Mouse (Mus musculus) layer of hippocampus, postnatal 10 days (tissue): ENCODE measurements around the gene Krtap19-3. TPM values are rescaled to one million over a fixed set of nuclear protein-coding genes. Genes with fewer than 3 reads are reported as not detected.

ENCODE experiments used
- DNase-seq, 2 experiments: peaks; one replicate each; pipeline ENCODE4 v3.0.0; 2021; ENCODE audit warnings: low spot score in 2 of 2
- long read RNA-seq: library from polyadenylated mRNA; stranded (forward); transcript quantifications from one replicate; pipeline ENCODE4 v2.0.0, GENCODE M21; 2023
- total RNA-seq, 2 experiments: library from RNA; stranded (reverse); gene quantifications; 2 replicates each; pipeline ENCODE4 v1.2.3; 2021

The Krtap19-3 gene
- not detected for total RNA-seq
- long read RNA-seq = 0 reads

DNA sequence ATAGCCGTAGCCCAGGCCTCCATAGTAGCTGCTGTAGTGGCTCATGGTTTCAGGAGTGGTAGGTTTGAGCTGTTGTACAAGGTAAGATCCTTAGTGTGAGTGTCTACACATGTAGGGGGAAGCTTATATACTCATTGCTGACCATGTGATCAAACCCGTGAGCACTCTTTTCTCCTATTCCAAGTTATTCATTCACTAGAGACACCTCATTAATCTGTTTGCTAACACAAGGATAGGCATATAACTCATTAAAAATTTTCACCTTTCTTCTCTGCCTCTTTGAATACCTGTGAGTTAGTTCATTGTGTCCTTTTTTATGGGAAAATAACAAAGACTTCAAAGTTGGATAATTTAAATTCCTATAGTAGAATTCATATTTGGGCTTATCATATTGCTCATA, at the start of gene Krtap19-3:
Gene Krtap19-3 (minus strand): TSS at position 101 of the 400 bp plus-strand sequence.
- DNase-seq = no peak

- DNase-seq = no peak
Observed at GRCm38 (mm10) chr16:88896357-88896756, 18.5 kb upstream of the Krtap19-3 start, which contains the start of gene Krtap19-5. TSS of gene Krtap19-5 (minus strand) at chr16:88896457.

GRCm38 (mm10) chr16:88886870-88887269, 9.0 kb upstream of the Krtap19-3 start:
- no peak for DNase-seq

GRCm38 (mm10) chr16:88884989-88885388, 7.2 kb upstream of the Krtap19-3 start, which contains the start of gene Krtap19-4:
TSS of gene Krtap19-4 (minus strand) at chr16:88885089.
- no peak for DNase-seq

DNA sequence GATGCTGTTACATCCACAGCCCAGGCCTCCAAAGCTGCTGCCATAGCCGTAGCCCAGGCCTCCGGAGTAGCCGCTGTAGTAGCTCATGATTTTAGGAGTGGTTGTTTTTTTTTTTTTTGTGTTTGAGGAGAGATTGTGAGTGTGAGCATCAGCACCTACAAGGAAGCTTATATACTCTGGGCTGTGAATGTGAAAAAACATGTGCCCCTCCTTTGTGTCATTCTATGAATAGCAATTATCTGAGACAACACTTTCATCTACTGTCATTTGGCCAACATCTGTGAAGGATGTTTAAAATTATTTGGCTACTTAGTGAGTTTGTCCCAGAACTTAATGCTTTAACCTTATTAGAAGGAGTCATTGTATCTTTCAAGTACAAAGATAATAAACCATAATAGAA, 3.7 kb downstream of the Krtap19-3 start, which contains the start of gene Krtap19-2:
Gene Krtap19-2 (minus strand): TSS at position 101 of the 400 bp plus-strand sequence.
- no peak for DNase-seq

DNA sequence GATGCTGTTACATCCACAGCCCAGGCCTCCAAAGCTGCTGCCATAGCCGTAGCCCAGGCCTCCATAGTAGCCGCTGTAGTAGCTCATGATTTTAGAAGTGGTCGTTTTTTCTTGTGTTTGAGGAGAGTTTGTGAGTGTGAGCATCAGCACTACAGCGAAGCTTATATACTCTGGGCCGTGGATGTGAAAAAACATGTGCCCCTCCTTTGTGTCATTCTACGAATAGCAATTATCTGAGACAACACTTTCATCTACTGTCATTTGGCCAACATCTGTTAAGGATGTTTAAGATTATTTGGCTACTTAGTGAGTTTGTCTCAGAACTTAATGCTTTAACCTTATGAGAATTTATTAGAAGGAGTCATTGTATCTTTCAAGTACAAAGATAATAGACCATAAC, 8.5 kb downstream of the Krtap19-3 start, which contains the start of gene Krtap19-1:
Gene Krtap19-1 (minus strand): TSS at position 101 of the 400 bp plus-strand sequence.
- no peak for DNase-seq

GRCm38 (mm10) chr16:88864887-88865407, 12.9 kb downstream of the Krtap19-3 start:
- no peak for DNase-seq

DNA sequence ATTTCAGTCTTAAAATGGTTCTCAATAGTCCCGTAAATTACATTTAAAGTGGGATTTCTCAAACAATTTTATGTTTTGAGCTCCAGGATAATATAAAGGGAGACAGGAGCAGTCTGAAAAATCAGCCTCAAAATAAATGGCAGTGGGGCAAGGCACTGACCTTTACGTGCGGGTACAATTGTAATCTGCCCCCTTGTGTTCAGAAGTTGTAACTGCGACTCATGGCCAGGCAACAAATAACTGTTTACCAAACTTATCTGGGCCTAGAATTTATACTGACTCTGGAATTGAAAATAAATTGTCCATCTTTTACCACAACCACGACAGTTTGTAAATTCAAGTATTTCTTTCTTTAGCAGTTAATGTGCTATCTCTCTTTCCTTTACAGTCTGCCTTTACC, 26.4 kb downstream of the Krtap19-3 start:
- no peak for DNase-seq

GRCm38 (mm10) chr16:88848558-88848957, 29.3 kb downstream of the Krtap19-3 start:
- DNase-seq = no peak

GRCm38 (mm10) chr16:88847363-88847762, 30.5 kb downstream of the Krtap19-3 start:
- no peak for DNase-seq

Other genes with a start within 250 kb of the Krtap19-3 start
- not detected for gene Krtap26-1, start 230.2 kb downstream of the Krtap19-3 start, total RNA-seq
- not detected for gene Krtap27-1, start 206.4 kb downstream of the Krtap19-3 start, total RNA-seq
- not detected for gene 2310061N02Rik, start 170.1 kb downstream of the Krtap19-3 start, total RNA-seq
- gene Krtap13-1, start 149.2 kb downstream of the Krtap19-3 start, total RNA-seq = not detected
- not detected for gene Krtap13, start 126.4 kb downstream of the Krtap19-3 start, total RNA-seq
- not detected for gene 2310034C09Rik, start 119.2 kb downstream of the Krtap19-3 start, total RNA-seq
- not detected for gene 2310057N15Rik, start 103.8 kb downstream of the Krtap19-3 start, total RNA-seq
- gene Gm5965, start 100.1 kb downstream of the Krtap19-3 start, total RNA-seq = not detected
- gene Gm20741, start 65.8 kb downstream of the Krtap19-3 start, total RNA-seq = not detected
- not detected for gene Krtap15, start 57.8 kb downstream of the Krtap19-3 start, total RNA-seq
- gene Krtap14, start 51.9 kb downstream of the Krtap19-3 start, total RNA-seq = not detected
- not detected for gene Krtap19-1, start 8.6 kb downstream of the Krtap19-3 start, total RNA-seq
- gene Krtap19-2, start 3.8 kb downstream of the Krtap19-3 start, total RNA-seq = not detected
- gene Krtap19-4, start 7.1 kb upstream of the Krtap19-3 start, total RNA-seq = not detected
- not detected for gene Krtap19-5, start 18.4 kb upstream of the Krtap19-3 start, total RNA-seq
- not detected for gene Krtap19-9b, start 54.2 kb upstream of the Krtap19-3 start, total RNA-seq
- gene Krtap16-3, start 84.8 kb upstream of the Krtap19-3 start, total RNA-seq = not detected
- gene Krtap22-2, start 132.7 kb upstream of the Krtap19-3 start, total RNA-seq = not detected
- not detected for gene Gm10229, start 137.2 kb upstream of the Krtap19-3 start, total RNA-seq
- not detected for gene Krtap6-1, start 153.7 kb upstream of the Krtap19-3 start, total RNA-seq
- not detected for gene Gm10228, start 163.4 kb upstream of the Krtap19-3 start, total RNA-seq
- not detected for gene Krtap6-5, start 169.8 kb upstream of the Krtap19-3 start, total RNA-seq
- gene 1110025L11Rik, start 186.0 kb upstream of the Krtap19-3 start, total RNA-seq = not detected
- not detected for gene Krtap6-3, start 206.0 kb upstream of the Krtap19-3 start, total RNA-seq